Mouse (Mus musculus) mature B cell (primary cell): ENCODE results near the gene Kcnip4.

Experiments used
- in situ Hi-C: fragments of 300-500 bp; cut with MboI; formaldehyde crosslinking; loops from 2 replicates; pipeline ENCODE4 v1.14.3; 2019

Gene Kcnip4

DNA sequence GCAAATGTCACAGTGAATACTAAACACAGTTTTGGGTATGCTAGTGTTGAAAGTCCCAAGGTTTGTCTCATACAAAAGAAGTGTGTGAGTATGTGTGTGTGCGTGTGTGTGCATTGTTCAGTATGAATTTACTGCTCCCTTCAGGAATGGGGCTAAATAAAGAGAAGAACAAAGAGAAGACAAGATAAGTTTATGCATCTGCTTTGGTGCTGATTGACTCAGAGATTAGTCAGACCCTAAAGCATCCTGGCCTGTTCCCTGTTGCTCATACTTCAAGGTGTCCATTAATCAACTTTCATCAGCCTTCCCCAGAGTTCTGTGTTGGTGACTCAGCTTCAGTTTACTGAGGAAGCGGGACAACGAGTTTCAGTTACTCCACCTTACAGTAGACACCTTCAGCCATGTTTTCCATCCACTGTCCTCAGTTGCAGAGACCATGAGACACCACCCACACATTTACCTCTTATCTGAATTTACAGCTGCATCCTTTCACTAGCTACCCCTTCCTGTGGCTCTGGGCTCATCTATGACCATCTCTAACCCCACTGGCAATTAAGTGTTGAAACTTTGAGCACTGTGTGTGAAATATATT lies 960.6 kb downstream of the Kcnip4 start:
- in situ Hi-C loops, result no loop called here

DNA sequence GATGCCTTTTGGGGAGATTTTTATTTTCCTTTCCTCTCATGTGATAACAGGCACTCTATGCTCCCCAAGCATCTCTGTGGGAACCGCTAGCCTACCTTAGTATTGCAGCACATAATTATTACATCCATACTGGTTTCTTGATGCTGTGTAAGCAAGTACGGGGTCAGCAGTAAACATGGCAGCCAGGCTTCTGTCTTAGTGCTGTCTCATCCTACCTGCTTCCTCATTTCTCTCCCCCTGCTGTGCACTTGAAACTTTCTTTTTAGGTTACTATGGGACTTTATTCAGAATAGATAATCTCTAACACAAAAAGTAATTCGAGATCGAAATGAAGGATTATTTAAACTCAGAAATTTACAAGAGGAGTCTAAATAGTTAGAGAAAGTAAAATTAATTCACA lies 973.0 kb downstream of the Kcnip4 start:
- in situ Hi-C loops, result no loop called here

- in situ Hi-C loops, result no loop called here
These were observed 978.9 kb downstream of the Kcnip4 start for GRCm38 (mm10) chr5:48545825-48546224.

- in situ Hi-C loops, result no loop called here
These were observed 979.6 kb downstream of the Kcnip4 start for GRCm38 (mm10) chr5:48544784-48545734.

GRCm38 (mm10) chr5:48518035-48518434 lies 1006.7 kb downstream of the Kcnip4 start:
- in situ Hi-C loops, result no loop called here

- in situ Hi-C loops, result no loop called here
These were observed 1011.4 kb downstream of the Kcnip4 start for GRCm38 (mm10) chr5:48513354-48513753.

- in situ Hi-C loops, result no loop called here
These were observed 1013.4 kb downstream of the Kcnip4 start for GRCm38 (mm10) chr5:48511357-48511756.

- in situ Hi-C loops, result no loop called here
These were observed 1014.5 kb downstream of the Kcnip4 start for GRCm38 (mm10) chr5:48510241-48510640.

- in situ Hi-C loops, result no loop called here
These were observed 1015.3 kb downstream of the Kcnip4 start for GRCm38 (mm10) chr5:48509194-48509930.

DNA sequence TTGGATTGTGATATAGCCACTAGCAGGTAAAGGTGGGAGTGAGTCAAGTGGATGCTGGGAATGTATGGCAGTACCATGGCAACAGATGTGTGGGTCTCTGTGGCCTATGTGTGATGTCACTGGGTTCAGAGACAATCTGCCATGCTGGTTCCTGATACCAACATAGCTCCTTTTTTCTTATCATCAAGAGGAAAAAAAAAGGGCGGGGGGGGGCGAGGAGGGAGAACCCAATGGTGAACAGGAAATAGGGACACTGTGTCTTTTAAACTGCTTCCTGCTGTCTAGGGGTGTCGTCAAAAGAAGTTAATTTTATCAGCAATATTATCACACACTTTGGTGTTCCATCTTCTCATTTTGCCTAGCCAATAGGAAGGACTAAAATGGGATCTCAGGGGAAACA lies 1021.6 kb downstream of the Kcnip4 start:
- in situ Hi-C loops, result no loop called here

- in situ Hi-C loops, result no loop called here
These were observed 1022.3 kb downstream of the Kcnip4 start for GRCm38 (mm10) chr5:48502442-48502841.

DNA sequence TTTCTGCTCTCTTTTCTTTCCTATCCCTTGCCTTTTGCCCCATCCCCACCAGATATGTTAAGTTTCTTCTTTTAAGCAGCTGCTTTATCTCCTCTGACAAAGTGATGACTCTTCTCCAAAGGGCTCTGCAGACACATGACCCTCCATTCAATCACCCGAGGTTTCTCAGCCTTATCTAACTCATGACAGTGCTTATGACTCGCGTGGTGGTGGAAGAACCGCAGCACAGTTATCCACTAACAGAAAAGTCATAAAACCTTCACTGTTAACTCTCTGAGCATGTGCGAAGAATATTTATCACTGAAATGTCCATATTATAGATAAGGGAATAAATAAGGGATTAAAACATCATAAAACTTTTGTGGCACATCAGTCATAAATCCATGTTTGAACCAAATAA lies 1024.5 kb downstream of the Kcnip4 start:
- in situ Hi-C loops, result no loop called here

DNA sequence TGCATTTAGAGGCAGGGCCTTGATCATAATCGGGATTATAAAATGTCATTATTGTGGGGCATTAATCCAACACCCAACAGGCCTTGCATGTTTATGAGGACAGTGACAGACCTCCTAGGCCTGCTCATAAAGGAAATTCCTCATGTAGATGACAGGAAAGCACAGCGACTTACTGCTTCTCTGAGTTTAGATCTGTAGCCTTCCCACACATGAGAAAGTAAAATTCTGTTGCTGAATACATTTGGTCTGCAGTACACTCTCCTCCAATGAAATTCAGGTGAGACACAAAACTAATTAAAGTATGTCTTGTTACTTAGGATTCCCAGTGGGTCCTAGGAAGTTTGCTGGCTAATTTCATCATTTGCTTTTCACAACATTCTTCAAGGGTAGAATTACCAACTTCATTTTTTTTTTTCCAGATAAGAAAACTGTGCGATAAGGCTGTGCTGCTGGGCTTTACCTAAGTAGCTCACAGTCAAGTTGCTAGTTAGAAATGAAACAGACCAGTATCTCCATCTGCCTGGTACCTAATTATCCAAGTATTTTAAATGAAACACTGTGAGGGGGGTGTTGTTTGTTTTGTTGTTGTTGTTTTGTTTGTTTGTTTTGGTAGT lies 1033.7 kb downstream of the Kcnip4 start:
- in situ Hi-C loops, result no loop called here

DNA sequence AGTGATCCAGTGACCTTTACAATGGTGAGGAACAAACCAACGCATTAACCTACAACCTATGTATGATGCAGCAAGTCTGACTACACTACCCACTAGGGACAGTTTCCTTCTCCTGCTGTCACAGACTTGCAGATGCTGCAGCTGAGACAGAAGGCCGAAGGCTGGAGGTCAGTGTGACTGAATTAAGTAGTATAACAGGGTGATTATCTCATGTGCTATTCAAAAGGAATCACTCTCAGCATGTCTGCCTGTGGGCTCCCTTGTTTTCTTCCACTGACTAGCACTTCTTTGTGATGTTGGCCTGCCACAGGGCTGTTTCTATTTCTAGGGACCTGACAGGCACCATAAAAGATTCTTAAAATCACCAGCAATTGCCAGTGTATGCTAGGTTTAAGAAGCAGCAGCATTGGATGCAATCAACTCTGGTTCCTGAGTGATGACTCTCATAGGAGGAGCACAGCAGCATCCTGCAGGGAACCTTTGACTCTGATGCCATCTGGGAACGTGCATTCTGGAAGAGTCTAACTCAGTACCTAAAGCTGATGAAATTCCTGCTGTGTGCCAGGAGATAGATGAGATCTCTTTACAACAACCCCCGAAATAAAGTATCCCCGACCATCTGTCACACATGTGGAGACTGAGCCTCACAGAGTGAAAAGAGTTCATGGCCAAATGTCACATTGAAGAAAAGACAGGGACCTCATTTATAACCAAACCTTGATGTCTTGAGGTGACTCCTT lies 1035.0 kb downstream of the Kcnip4 start:
- in situ Hi-C loops, result no loop called here

GRCm38 (mm10) chr5:48483112-48483511 lies 1041.6 kb downstream of the Kcnip4 start:
- in situ Hi-C loops, result no loop called here

GRCm38 (mm10) chr5:48460221-48460620 lies 1064.5 kb downstream of the Kcnip4 start:
- in situ Hi-C loops, result no loop called here

DNA sequence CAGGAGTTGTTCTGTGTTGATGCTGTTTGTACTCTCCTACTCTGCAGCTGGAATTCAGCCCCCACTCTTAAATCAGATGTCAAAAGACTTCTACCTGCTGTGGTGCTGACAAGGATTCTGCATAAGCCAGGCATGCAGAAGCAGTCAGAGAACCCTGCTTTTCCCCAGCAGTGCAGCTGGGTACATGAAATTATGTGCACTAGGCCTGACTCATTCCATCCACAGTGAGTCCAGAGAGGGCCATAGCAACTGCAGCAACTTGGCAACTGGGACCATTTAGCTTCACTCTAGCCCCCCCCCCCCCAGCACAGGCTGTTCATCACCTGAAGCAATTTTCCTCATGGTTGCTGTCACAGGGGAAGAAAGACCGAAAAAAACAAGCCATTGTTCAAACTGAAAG lies 1075.8 kb downstream of the Kcnip4 start:
- in situ Hi-C loops, result no loop called here

DNA sequence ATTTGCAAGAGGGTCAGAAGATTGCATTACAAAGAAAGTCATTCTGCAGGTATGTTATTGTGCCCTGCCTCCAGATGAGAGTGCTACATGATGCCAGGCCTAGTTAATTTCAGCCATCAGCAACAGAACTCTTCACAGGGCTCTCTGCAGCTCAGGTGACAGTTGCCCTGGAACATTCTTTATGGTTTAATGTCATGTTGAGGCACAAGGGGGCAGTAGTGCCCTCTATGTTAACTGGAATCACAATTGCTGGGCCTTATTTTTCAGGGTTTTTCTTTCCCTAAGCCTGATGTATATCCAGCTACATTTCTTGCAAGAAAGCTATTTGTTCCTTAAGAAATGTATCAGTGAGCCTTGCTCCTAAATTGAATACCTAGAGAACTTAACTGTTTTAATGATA lies 1094.2 kb downstream of the Kcnip4 start:
- in situ Hi-C loops, result no loop called here

- in situ Hi-C loops, result no loop called here
These were observed 1102.8 kb downstream of the Kcnip4 start for GRCm38 (mm10) chr5:48421957-48422356.

- in situ Hi-C loops, result no loop called here
These were observed 1105.0 kb downstream of the Kcnip4 start for GRCm38 (mm10) chr5:48419741-48420140.

GRCm38 (mm10) chr5:48412261-48412660 lies 1112.4 kb downstream of the Kcnip4 start:
- in situ Hi-C loops, result no loop called here
